Mouse (Mus musculus): ENCODE results near the gene Gp1ba. TPM values are rescaled to one million over a fixed set of nuclear protein-coding genes. Genes with fewer than 3 reads are reported as not detected.

Gene Gp1ba
- total RNA-seq, 2 experiments from 2014 or later, result not detected

DNA sequence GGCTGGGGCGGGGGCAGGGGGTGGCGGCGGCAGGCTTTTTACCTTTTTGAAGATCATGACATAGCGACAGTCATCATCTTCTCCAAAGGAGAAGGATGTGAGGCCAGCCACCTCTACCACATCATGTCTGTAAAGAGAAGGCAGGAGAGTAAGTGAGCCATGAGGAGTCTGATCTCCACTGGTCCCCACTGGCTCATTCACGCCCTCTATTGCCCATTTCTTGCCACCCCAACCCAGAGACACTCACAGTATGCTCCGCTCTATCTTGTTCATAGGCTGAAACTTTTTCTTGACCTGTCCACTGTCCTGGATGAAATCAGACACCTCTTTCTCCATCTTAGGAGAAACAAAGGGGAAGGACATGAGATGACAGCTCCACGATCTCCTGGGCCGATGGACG is 25.8 kb downstream of the Gp1ba start:
- no peak for DNase-seq (ENCODE audit: low spot score in 2 of 2)
- intact Hi-C loops (cut with DNase I), result no loop called here

DNA sequence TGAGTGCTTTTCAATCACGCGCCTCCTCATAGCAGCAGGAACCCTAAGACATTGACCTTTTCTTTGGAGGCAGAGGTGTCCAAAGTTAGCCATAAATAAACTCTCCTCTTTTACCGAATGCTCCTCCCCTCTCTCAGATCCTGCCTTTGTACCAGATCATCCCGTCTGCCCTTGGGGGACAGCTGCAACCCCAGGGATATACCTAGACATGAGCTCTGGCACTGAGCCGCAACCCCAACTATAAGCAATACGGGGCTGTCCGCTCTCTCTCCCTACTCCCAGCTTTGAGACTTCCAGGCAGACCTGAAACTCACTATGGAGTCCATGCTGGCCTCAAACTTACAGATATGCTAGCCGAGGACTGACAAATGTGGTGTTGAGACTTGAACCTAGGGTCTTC is 27.8 kb downstream of the Gp1ba start:
- intact Hi-C loops (cut with DNase I), result no loop called here

DNA sequence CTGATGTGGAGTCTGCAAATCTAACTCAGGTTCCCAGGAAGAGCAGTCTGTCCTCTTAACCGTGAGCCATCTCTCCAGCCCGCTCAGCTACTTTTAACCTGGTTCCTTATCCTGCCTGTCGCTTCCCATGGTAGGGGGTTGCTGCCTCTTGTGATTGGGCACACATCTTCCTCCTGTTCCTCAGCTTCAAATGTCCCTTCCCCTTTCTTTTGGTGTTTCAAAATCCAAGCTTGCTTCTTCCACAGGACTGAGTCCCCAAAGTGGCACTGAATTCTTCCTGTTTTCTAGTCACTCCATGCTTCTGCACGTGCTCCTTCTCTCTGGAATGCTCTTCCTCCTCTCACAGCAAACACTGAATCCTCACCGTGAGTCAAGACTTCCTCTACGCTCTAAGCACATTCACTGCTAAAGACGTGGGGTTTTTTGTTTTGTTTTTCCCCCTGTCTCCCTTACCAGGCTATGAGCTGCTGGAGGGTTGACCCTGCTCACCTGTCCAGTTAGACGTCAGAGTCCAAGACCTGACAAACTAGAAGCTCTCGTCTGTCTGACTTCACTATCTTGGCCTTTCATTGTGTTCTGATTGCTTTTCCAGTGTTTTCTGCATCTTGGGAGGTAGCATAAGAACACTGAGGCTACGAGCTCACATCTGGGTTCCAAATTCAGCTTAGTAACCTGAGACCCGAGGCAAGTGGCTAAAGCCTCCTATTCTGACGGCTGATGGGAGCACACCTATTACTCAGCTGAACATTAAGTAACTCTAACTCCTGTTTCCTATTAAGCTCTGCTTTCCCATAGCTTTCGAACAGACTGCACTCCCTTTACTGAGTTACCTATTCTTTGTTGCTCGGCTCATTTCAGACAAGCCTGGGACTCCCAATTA is 28.6 kb downstream of the Gp1ba start:
- DNase-seq (ENCODE audit: low spot score in 2 of 2), result no peak
- intact Hi-C loops (cut with DNase I), result loop anchor here (2.0 kb wide), 2 partner anchors 13 to 19 kb away; partner anchors contain the start of gene Pfn1

More for the DNA sequence above, 27.8 kb downstream of the Gp1ba start:
- DNase-seq (ENCODE audit: low spot score in 2 of 2), result no peak

GRCm38 (mm10) chr11:70668335-70668770 is 29.4 kb downstream of the Gp1ba start:
- DNase-seq (ENCODE audit: low spot score in 2 of 2), result no peak

GRCm38 (mm10) chr11:70668771-70669505 is 30.0 kb downstream of the Gp1ba start, which contains the start of gene Spag7:
Gene Spag7 (minus strand): TSS chr11:70669416.
- DNase-seq (ENCODE audit: low spot score in 2 of 2), result peak; percentile 98 to 100
- intact Hi-C loops (cut with DNase I), result loop anchor here (2.0 kb wide), 2 partner anchors 14 to 18 kb away; partner anchors contain the start of gene Pfn1

More at GRCm38 (mm10) chr11:70668335-70668770, 29.4 kb downstream of the Gp1ba start:
- intact Hi-C loops (cut with DNase I), result loop anchor here (2.0 kb wide), 2 partner anchors 14 to 18 kb away; partner anchors contain the start of gene Pfn1

DNA sequence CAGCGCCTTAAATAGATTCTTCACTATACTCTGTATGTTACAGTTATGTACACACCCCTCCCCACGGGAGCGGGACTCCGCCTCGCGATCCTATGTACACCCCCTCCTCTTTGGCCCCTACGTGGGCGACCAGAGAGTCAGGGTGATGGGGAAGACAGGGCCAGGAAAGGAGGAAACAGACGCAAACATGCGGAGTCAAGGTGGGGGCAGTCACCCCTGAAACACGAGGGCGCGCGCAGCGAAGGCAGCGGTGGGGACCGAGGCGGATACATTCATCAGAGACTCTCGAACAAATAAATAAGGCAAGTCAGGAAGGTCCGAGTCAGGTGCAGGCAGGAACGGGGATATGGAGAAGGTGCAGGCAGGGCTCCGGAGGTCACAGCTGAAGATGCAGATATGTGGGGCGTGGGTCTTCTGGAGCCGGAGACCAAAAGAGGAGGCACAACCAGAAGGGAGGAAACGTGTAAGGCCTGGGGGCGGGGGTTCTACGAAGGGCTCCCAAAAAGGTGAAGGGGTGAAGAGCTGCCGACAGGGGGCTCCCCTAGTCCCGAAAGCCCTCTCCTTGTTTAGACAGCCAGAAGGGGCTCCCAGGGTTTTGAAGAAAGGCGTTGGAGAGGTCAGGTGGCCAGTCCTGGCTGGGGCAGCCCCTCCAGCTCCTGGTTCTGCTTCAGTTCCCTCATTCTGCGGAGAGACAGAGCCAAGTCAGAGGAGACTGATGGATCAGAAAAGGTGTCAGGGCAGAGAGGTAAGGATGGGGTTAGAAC is 30.8 kb downstream of the Gp1ba start:
- peak; percentile 68 to 69 for DNase-seq (ENCODE audit: low spot score in 2 of 2)
- intact Hi-C loops (cut with DNase I), result loop anchor here (2.0 kb wide), 2 partner anchors 15 to 17 kb away; partner anchors contain the start of gene Pfn1

- intact Hi-C loops (cut with DNase I), result no loop called here
- no peak for DNase-seq (ENCODE audit: low spot score in 2 of 2)
These were observed 31.6 kb downstream of the Gp1ba start for GRCm38 (mm10) chr11:70670483-70670882.

DNA sequence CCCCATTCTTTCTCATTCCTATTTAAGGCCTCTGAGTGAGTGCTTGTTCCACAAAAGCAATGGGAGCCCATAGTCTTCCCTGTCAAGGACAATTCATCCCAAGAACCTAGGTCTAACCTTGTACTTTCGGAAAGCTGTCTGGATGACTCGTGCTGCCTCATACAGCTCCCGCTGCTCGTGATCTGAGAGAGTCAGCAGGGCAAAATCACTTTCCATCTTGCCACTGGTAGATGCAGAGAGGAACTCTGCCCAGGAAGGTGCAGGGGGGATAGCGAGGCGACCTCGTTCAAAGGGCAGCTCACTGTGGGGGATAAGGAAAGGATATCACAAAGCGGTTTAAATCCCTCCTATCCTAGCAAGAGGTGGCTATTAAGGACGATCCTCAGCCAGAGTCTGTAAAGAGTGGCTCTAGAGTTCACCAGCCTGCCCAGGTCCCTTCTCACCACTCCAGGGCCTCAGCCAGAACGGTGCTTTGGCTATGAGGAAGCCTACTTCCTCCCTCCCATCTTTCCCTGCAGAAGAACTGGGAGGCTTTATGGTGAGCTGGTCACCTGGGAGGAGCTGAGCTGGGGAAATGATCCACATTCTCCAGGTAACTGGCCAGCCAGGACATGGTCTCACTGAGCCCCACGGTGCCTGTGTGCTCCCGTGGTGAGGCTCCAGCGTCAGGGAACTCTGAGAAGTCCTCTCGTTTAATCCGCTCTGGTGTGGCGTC is 32.6 kb downstream of the Gp1ba start:
- intact Hi-C loops (cut with DNase I), result no loop called here
- DNase-seq (ENCODE audit: low spot score in 2 of 2), result no peak

DNA sequence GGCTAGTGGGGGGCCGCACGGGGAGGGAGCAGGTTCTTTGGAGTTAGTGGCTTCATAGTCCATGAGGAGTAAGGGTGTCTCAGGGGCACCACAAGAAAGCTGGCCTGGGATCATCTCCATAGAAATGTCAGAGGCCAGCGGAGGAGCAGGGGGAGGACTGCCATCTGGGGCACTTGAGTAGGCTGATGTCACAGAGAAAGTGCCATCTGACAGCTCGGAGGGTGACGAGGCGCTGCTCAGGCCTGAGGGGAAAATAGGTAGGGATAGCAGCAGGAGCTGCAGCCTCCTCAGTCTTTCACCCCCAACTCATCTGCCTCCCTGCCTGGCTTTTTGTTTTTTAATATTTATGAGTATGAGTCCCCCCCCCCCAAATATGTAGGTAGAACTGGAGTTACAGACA is 35.1 kb downstream of the Gp1ba start:
- intact Hi-C loops (cut with DNase I), result no loop called here
- DNase-seq (ENCODE audit: low spot score in 2 of 2), result no peak

GRCm38 (mm10) chr11:70674501-70674900 is 35.6 kb downstream of the Gp1ba start:
- intact Hi-C loops (cut with DNase I), result no loop called here
- no peak for DNase-seq (ENCODE audit: low spot score in 2 of 2)

GRCm38 (mm10) chr11:70678092-70678491 is 39.2 kb downstream of the Gp1ba start:
- no peak for DNase-seq (ENCODE audit: low spot score in 2 of 2)
- intact Hi-C loops (cut with DNase I), result no loop called here

GRCm38 (mm10) chr11:70678576-70678975 is 39.7 kb downstream of the Gp1ba start:
- DNase-seq (ENCODE audit: low spot score in 2 of 2), result no peak
- intact Hi-C loops (cut with DNase I), result no loop called here

DNA sequence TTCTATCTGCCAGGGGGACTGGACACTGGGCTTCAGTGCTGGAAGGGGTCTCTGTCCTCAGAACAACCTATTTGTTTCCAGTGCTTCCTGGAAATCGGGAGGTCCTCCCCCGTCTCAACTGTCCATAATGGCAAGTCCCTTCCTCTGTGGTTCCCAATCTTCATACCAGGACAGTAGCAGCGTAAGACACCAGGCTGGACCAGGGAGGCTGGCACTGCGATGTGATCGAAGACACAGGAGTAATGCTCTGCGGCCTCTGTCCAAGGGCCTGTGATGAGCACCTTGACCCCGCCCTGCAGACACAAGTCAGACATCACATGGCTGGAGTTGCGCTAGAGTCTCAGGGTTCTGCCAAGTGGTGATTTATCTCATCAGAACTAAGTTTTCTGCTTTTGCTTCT is 40.4 kb downstream of the Gp1ba start:
- DNase-seq (ENCODE audit: low spot score in 2 of 2), result no peak
- intact Hi-C loops (cut with DNase I), result no loop called here

DNA sequence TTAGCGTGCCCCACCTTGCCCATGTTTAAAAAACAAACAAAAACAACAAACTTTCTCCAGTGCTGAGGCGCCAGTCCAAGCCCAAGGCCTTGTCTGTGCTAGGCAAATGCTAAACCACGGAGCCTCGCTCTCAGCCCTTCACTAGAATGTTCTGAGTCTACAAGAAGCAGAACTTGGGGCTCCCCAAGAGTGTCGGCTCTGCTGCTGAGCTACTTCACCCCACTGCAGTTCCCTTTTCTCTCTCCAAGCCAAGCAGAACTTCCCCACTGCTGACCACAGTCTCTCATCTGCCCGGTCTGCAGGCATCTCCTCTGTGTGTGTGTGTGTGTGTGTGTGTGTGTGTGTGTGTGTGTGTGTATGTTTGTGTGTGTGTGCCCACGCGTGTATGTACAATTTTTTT is 41.0 kb downstream of the Gp1ba start:
- DNase-seq (ENCODE audit: low spot score in 2 of 2), result peak in 1 of 2 experiments; percentile 43
- intact Hi-C loops (cut with DNase I), result no loop called here

DNA sequence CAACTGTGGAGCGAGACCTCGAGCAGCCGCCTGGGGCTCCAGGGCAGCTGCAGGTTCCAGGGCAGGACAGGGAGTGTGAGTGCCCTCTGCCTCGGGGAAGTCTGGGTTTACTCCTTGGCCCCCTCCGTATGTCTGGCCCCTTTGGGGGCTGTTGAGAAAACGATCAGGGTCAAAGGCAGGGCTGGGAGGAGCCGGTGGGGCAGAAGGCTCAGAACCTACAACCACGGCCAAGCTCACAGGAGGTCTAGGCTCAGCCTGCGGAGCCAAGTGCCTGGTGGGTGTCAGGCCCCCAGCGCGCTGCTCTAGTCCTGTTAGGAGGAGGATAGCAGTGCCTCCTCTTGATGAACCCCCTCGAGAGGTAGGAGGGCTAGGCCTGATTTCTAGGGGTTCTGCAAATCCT is 42.2 kb downstream of the Gp1ba start:
- intact Hi-C loops (cut with DNase I), result no loop called here
- DNase-seq (ENCODE audit: low spot score in 2 of 2), result no peak

GRCm38 (mm10) chr11:70681897-70682581 is 43.1 kb downstream of the Gp1ba start:
- intact Hi-C loops (cut with DNase I), result no loop called here
- peak in 1 of 2 experiments; percentile 66 for DNase-seq (ENCODE audit: low spot score in 2 of 2)

DNA sequence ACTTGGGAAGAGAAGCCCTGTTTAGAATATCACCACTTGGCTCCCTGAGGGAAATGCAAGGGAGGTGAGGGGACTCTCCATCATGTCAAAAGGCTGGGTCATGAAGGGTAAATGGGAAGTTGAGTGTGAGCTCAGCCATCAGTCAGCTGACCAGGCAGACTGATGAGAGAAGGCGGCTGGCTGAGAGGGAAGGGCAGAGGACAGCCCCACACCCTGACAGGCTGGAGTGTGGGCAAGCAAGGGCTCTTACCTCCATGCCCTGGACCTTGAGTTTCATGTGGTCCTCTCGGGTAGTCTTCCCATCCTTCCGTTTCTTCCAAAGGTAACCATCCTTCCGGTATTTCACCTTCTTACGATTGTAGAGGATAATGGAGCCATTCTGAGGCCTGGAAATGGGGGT is 44.7 kb downstream of the Gp1ba start:
- intact Hi-C loops (cut with DNase I), result no loop called here

GRCm38 (mm10) chr11:70686901-70687566 is 48.1 kb downstream of the Gp1ba start:
- intact Hi-C loops (cut with DNase I), result loop anchor here (1.0 to 5.0 kb wide), 3 partner anchors 13 to 70 kb away; partner anchors contain the start of genes Inca1, Kif1c and Spag7
- peak; percentile 58 to 88 for DNase-seq (ENCODE audit: low spot score in 2 of 2)

More for the DNA sequence above, 44.7 kb downstream of the Gp1ba start:
- no peak for DNase-seq (ENCODE audit: low spot score in 2 of 2)
